Comparison of ENCODE assay signal across 26 mouse cellular contexts in the genomic region with DNA sequence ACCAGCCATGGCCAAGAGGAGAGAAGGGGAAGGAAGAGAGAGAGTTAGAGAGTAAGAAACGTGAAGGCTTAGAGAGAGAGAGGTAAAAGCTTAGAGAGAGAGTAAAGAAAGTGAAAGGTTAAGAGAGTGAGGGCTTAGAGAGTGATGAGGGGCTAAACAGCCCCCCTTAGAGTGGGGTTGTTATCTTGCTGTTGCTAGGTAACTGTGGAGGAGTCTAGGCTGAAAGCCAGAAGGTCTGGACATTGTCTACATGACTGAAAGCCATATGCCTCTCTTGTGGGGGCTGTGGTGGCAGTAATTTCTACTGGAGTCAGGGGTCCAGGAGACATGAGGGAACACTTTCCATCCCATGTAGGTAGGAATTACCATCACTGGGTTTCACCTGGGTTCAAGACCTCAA.
A peak's percentile ranks its signal among the peaks of the same experiment; 100 is the strongest.
DNase-seq lines count a peak whose midpoint lies in the region; ATAC-seq and TF ChIP-seq lines count a peak whose summit lies in the region.
"Had no signal": no experiment of that assay in that cellular context is flagged by ENCODE, and none has a peak within 500 bp of the region (broad histone marks: within the 10 kb centered on the region; RNA-seq: fewer than 3 reads in every experiment).

No protein-coding gene starts in this region.

- no peak for TF ChIP-seq POLR2A in heart, adult 2 months (IDR thresholded peaks at IDR 0.05; ENCODE audit: insufficient read depth, low read depth, low read length)

- H3K36me3 ChIP-seq in heart, embryonic 12.5 days: no peaks in the 10 kb centered on the region
- no peaks in the 10 kb centered on the region for H3K36me3 ChIP-seq in heart, embryonic 15.5 days
- H3K36me3 ChIP-seq in heart, adult 2 months (ENCODE audit: control insufficient read depth, insufficient read depth, low read length): no peaks in the 10 kb centered on the region
- H3K36me3 ChIP-seq: forebrain, embryonic 10.5 days; G1E; hindbrain, embryonic 10.5 days; hindbrain, embryonic 13.5 days; intestine, embryonic 15.5 days; kidney, embryonic 15.5 days had no signal

- 31% methylated on average over 1 of the region's 1 CpGs for WGBS in heart, embryonic 12.5 days
- WGBS in heart, embryonic 15.5 days: 13% methylated on average over 1 of the region's 1 CpGs
- WGBS in heart, adult 2 months: 0% methylated on average over 1 of the region's 1 CpGs

- ATAC-seq in heart, embryonic 12.5 days (ENCODE audit: insufficient number of reproducible peaks, low FRiP score): peak; percentile 77
- peak; percentile 89 for ATAC-seq in heart, embryonic 15.5 days (replicated peaks; ENCODE audit: insufficient number of reproducible peaks, insufficient read depth, low FRiP score, low read depth)
- ATAC-seq: forebrain, embryonic 13.5 days; forebrain, embryonic 16.5 days; hindbrain, embryonic 16.5 days; intestine, embryonic 15.5 days; Patski had no signal

- H3K9me3 ChIP-seq in heart, embryonic 12.5 days (replicated peaks): 0 out of 2 replicates have a peak, but pooled peaks cover 4% of the 10 kb centered on the region
- no peaks in the 10 kb centered on the region for H3K9me3 ChIP-seq in heart, embryonic 15.5 days (replicated peaks)
- H3K9me3 ChIP-seq: forebrain, embryonic 13.5 days; hindbrain, embryonic 13.5 days; intestine, embryonic 15.5 days; kidney, embryonic 15.5 days had no signal

- no peak overlapping the region for H3K4me3 ChIP-seq in heart, embryonic 12.5 days
- H3K4me3 ChIP-seq in heart, embryonic 15.5 days: no peak overlapping the region
- H3K4me3 ChIP-seq in heart, adult 2 months: no peak overlapping the region
- H3K4me3 ChIP-seq: forebrain, embryonic 10.5 days; forebrain, embryonic 13.5 days; hindbrain, embryonic 10.5 days; hindbrain, embryonic 13.5 days; intestine, embryonic 15.5 days; kidney, embryonic 15.5 days had no signal

- H3K4me1 ChIP-seq in heart, embryonic 12.5 days (replicated peaks): no peaks in the 10 kb centered on the region
- no peaks in the 10 kb centered on the region for H3K4me1 ChIP-seq in heart, embryonic 15.5 days (replicated peaks)
- no peaks in the 10 kb centered on the region for H3K4me1 ChIP-seq in heart, adult 2 months (ENCODE audit: control insufficient read depth, insufficient read depth, low read length)
- H3K4me1 ChIP-seq: forebrain, embryonic 10.5 days; forebrain, embryonic 13.5 days; hindbrain, embryonic 10.5 days; hindbrain, embryonic 13.5 days; intestine, embryonic 15.5 days; kidney, embryonic 15.5 days had no signal

- intact Hi-C loops in heart, adult 2 months (cut with DNase I): no loop called here
- intact Hi-C loops in heart, postnatal 10 days (cut with DNase I): no loop called here

- no peaks in the 10 kb centered on the region for H3K27me3 ChIP-seq in heart, embryonic 12.5 days (replicated peaks)
- no peaks in the 10 kb centered on the region for H3K27me3 ChIP-seq in heart, embryonic 15.5 days
- no peaks in the 10 kb centered on the region for H3K27me3 ChIP-seq in heart, adult 2 months (ENCODE audit: control insufficient read depth, insufficient read depth, low read length)
- H3K27me3 ChIP-seq: CH12.LX; forebrain, embryonic 13.5 days; hindbrain, embryonic 13.5 days; intestine, embryonic 15.5 days; kidney, embryonic 15.5 days; Patski had no signal

- TF ChIP-seq EP300 in heart, adult 2 months (IDR thresholded peaks at IDR 0.05; ENCODE audit: insufficient read depth, low read depth, low read length): no peak

- no peak for TF ChIP-seq CTCF in heart, adult 2 months (IDR thresholded peaks at IDR 0.05)

- no peak overlapping the region for H3K27ac ChIP-seq in heart, embryonic 12.5 days (ENCODE audit: poor library complexity, severe bottlenecking)
- no peak overlapping the region; the same call in 1 of the 2 replicates for H3K27ac ChIP-seq in heart, embryonic 15.5 days
- no peak overlapping the region for H3K27ac ChIP-seq in heart, adult 2 months
- H3K27ac ChIP-seq: forebrain, embryonic 10.5 days; forebrain, embryonic 13.5 days; hindbrain, embryonic 10.5 days; hindbrain, embryonic 13.5 days; intestine, embryonic 15.5 days; kidney, embryonic 15.5 days had no signal

- no peak for DNase-seq in heart, adult 11 months
- no peak for DNase-seq in heart, adult 2 months
- DNase-seq in heart, postnatal 10 days: peak; percentile 11 to 16
- DNase-seq in heart, adult 9 months (ENCODE audit: low spot score in 2 of 2): no peak
- DNase-seq: adrenal gland, postnatal 10 days; adrenal gland, postnatal 36 days; B cell, adult 2 months; cerebellum, adult 18-20 months; cerebellum, adult 9-10 months; gastrocnemius, postnatal 10 days; gastrocnemius, postnatal 36 days; kidney, adult 11 months; kidney, adult 8-10 months had no signal

- H3K9ac ChIP-seq in heart, embryonic 12.5 days: no peak overlapping the region
- no peak overlapping the region for H3K9ac ChIP-seq in heart, embryonic 15.5 days
- no peak overlapping the region for H3K9ac ChIP-seq in heart, adult 2 months (ENCODE audit: low read depth, low read length)
- H3K9ac ChIP-seq: forebrain, embryonic 13.5 days; hindbrain, embryonic 13.5 days; intestine, embryonic 15.5 days; kidney, embryonic 15.5 days had no signal

- no peak overlapping the region for H3K4me2 ChIP-seq in heart, embryonic 12.5 days
- no peak overlapping the region for H3K4me2 ChIP-seq in heart, embryonic 15.5 days
- H3K4me2 ChIP-seq: forebrain, embryonic 13.5 days; hindbrain, embryonic 13.5 days; intestine, embryonic 15.5 days; kidney, embryonic 15.5 days had no signal

- no peaks in the 10 kb centered on the region for H3K79me2 ChIP-seq in heart, adult 2 months (replicated peaks; ENCODE audit: control insufficient read depth, insufficient read depth, low read length)

Comparison
In these comparisons a context has a peak if more than half of its experiments do, and no peak if none do; other contexts are left out.
1. DNase-seq: peak in heart, postnatal 10 days (2 of 2); none in heart, adult 11 months (single experiment), heart, adult 2 months (0 of 2) and heart, adult 9 months (0 of 2).